Mouse (Mus musculus): ENCODE data around the gene Mast2. TPM values are rescaled to one million over a fixed set of nuclear protein-coding genes. Genes with fewer than 3 reads are reported as not detected.

The Mast2 gene
- total and polyA plus RNA-seq, 2 experiments from 2014 or later = 36.2 to 95.1 TPM

DNA sequence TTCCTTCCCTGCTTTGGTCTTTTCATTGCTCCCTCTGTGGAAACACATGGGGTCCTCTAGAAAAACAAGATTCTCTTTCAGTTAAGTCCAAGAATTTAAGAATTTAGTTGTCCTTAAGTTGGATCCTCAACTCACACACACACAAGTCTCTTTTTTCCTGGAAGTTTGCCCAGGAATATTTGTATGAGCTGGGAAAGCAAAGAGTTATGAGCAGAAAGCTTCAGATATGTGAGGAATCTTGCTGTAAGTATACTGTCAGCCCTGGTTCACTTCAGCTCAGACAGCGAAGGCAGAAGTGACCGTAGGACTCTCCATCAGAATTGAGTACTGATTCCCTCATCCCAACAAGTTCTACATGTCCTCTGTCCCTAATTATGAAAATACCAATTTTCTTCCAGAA, 27.9 kb upstream of the Mast2 start:
- TF ChIP-seq CTCF (IDR thresholded peaks at IDR 0.05; ENCODE audit: low read depth) = no peak
- WGBS = 91% methylated on average over 2 of the region's 2 CpGs
- no peak overlapping the region for H3K4me3 ChIP-seq (ENCODE audit: low read depth, low read length)
- DNase-seq (no peak), ATAC-seq (no peak)
- H3K27ac ChIP-seq (ENCODE audit: low read depth, low read length) = no peak overlapping the region
- H3K9me3 ChIP-seq (ENCODE audit: low read length) = 0 out of 2 replicates have a peak, but pooled peaks cover 4% of the 10 kb centered on the region
- H3K27me3 ChIP-seq (ENCODE audit: insufficient read depth, low read length) = no peaks in the 10 kb centered on the region
- H3K36me3 ChIP-seq (ENCODE audit: insufficient read depth) = no peaks in the 10 kb centered on the region
- H3K4me2 ChIP-seq (ENCODE audit: low read depth) = no peak overlapping the region
- no peaks in the 10 kb centered on the region for H3K4me1 ChIP-seq (ENCODE audit: insufficient read depth)
- no peak overlapping the region for H3K9ac ChIP-seq

DNA sequence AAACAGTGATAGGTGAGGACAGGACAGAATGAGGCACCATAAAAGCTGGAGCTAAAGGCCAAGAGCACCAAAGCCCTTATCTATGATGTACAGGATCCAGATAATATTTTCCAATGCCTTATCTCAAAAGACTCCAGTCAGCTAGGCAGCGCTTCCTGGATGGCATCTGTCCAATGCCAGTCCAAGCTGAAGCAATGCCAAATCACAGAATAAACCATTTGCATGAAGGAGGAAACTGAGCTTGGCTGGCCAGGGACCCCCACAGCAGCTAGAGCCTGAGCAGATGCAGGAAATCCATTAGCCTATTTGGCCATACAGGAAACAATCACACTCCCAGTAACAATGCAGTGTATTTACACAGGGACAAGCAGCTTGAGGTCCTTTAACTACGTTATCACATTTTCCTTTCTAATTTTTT, 27.1 kb upstream of the Mast2 start:
- DNase-seq = peak; percentile 20

DNA sequence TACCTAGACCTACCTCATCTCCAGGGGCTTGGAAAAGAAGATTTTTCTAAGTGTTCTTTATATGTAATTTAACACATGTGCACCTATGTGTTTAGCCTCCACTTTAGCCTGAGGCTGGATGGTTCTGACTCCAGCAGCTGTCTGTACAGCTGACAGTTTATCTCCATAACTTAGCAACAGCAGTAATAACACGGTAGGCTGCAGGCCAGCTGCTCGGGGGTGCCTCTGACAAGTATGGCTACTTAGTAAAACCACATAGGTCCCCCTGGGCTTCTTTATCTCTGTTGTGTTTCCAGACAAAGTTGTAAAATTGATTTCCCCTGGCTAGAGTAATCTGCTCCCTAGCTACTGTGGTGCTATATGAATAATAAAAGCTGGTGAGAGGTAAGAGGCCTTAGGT, 19.5 kb upstream of the Mast2 start:
- Histone ChIP-seq H3K27ac (ENCODE audit: low read depth, low read length) (no peak overlapping the region), H3K36me3 (ENCODE audit: insufficient read depth) (no peaks in the 10 kb centered on the region), H3K4me2 (ENCODE audit: low read depth) (no peak overlapping the region), H3K9ac (no peak overlapping the region), H3K4me3 (ENCODE audit: low read depth, low read length) (no peak overlapping the region), H3K9me3 (ENCODE audit: low read length) (no peaks in the 10 kb centered on the region), H3K4me1 (ENCODE audit: insufficient read depth) (no peaks in the 10 kb centered on the region), H3K27me3 (ENCODE audit: insufficient read depth, low read length) (no peaks in the 10 kb centered on the region)
- no peak for TF ChIP-seq CTCF (IDR thresholded peaks at IDR 0.05; ENCODE audit: low read depth)
- 52% methylated on average over 2 of the region's 2 CpGs for WGBS
- ATAC-seq = no peak
- no peak for DNase-seq

More for the DNA sequence above, 27.1 kb upstream of the Mast2 start:
- Histone ChIP-seq H3K9ac (no peak overlapping the region), H3K4me1 (ENCODE audit: insufficient read depth) (no peaks in the 10 kb centered on the region), H3K4me2 (ENCODE audit: low read depth) (no peak overlapping the region), H3K4me3 (ENCODE audit: low read depth, low read length) (no peak overlapping the region), H3K27ac (ENCODE audit: low read depth, low read length) (no peak overlapping the region), H3K27me3 (ENCODE audit: insufficient read depth, low read length) (no peaks in the 10 kb centered on the region), H3K9me3 (ENCODE audit: low read length) (0 out of 2 replicates have a peak, but pooled peaks cover 4% of the 10 kb centered on the region), H3K36me3 (ENCODE audit: insufficient read depth) (no peaks in the 10 kb centered on the region)
- no peak for TF ChIP-seq CTCF (IDR thresholded peaks at IDR 0.05; ENCODE audit: low read depth)
- WGBS = 32% methylated on average over 2 of the region's 2 CpGs
- ATAC-seq = no peak

DNA sequence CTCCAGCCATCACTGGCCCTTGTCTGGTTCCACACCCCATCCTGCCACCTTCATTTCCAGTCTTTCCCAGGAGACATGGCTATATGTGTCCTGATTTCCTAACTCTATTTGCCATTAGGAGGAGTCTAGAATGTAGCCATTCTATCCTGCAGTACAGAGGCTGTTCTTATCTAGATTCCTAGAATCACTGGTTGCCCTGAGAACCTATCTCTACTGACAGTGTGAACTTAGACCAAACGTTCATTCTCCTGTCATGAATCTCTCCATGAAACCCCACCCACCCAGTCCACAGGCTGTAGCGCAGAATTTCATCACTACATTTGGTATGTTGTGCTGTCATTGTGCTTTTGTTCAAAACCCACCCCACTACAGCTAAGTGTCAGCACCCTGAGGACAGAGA, 17.3 kb upstream of the Mast2 start:
- H3K9ac ChIP-seq = no peak overlapping the region
- H3K4me2 ChIP-seq (ENCODE audit: low read depth) = no peak overlapping the region
- H3K4me3 ChIP-seq (ENCODE audit: low read depth, low read length) = no peak overlapping the region
- no peak for TF ChIP-seq CTCF (IDR thresholded peaks at IDR 0.05; ENCODE audit: low read depth)
- no peak overlapping the region for H3K27ac ChIP-seq (ENCODE audit: low read depth, low read length)
- H3K9me3 ChIP-seq (ENCODE audit: low read length) = no peaks in the 10 kb centered on the region
- DNase-seq (no peak), ATAC-seq (no peak)
- 73% methylated on average over 2 of the region's 2 CpGs for WGBS
- no peaks in the 10 kb centered on the region for H3K4me1 ChIP-seq (ENCODE audit: insufficient read depth)
- H3K36me3 ChIP-seq (ENCODE audit: insufficient read depth) = no peaks in the 10 kb centered on the region
- no peaks in the 10 kb centered on the region for H3K27me3 ChIP-seq (ENCODE audit: insufficient read depth, low read length)

GRCm38 (mm10) chr4:116463231-116464125, 505 bp downstream of the Mast2 start:
- TF ChIP-seq CTCF (IDR thresholded peaks at IDR 0.05; ENCODE audit: low read depth) = 0 out of 2 replicates have a peak, but pooled peaks have one; percentile 18
- peak overlapping the region; percentile 90 for H3K27ac ChIP-seq (ENCODE audit: low read depth, low read length)
- DNase-seq (peak; percentile 38), ATAC-seq (peak; percentile 66)
- peak overlapping the region; percentile 93 for H3K4me3 ChIP-seq (ENCODE audit: low read depth, low read length)
- 2% methylated on average over 60 of the region's 74 CpGs for WGBS
- H3K4me1 ChIP-seq (ENCODE audit: insufficient read depth) = peaks cover 11% of the 10 kb centered on the region
- no peaks in the 10 kb centered on the region for H3K36me3 ChIP-seq (ENCODE audit: insufficient read depth)
- peak overlapping the region; percentile 65 for H3K4me2 ChIP-seq (ENCODE audit: low read depth)
- H3K9ac ChIP-seq = peak overlapping the region; percentile 84
- H3K27me3 ChIP-seq (ENCODE audit: insufficient read depth, low read length) = no peaks in the 10 kb centered on the region
- no peaks in the 10 kb centered on the region for H3K9me3 ChIP-seq (ENCODE audit: low read length)

DNA sequence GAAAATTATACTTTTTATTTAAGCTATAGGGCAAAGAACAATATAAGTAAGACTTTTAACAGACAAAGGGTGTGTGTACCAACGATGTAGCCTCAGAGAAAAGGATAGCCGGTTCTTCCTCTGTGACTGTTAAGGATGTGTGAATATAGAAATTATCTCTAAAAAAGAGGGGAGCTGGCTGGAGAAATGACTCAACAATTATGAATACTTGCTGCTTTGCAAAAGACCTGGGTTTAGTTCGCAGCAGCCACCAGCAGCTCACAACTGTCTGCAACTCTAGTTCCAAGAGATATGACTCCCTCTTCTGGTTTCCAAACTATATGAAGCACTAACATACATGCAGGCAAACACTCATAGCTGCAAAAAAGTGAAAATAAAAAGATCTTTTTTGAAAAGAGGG, 2.0 kb downstream of the Mast2 start:
- Histone ChIP-seq H3K27ac (ENCODE audit: low read depth, low read length) (no peak overlapping the region), H3K4me3 (ENCODE audit: low read depth, low read length) (no peak overlapping the region), H3K9ac (no peak overlapping the region), H3K27me3 (ENCODE audit: insufficient read depth, low read length) (no peaks in the 10 kb centered on the region), H3K9me3 (ENCODE audit: low read length) (no peaks in the 10 kb centered on the region), H3K4me2 (ENCODE audit: low read depth) (peak overlapping the region; percentile 65; the same call in 1 of the 2 replicates), H3K4me1 (ENCODE audit: insufficient read depth) (peaks cover 11% of the 10 kb centered on the region), H3K36me3 (ENCODE audit: insufficient read depth) (no peaks in the 10 kb centered on the region)
- no peak for TF ChIP-seq CTCF (IDR thresholded peaks at IDR 0.05; ENCODE audit: low read depth)
- ATAC-seq (no peak), DNase-seq (no peak)
- WGBS = 96% methylated on average over 3 of the region's 3 CpGs

DNA sequence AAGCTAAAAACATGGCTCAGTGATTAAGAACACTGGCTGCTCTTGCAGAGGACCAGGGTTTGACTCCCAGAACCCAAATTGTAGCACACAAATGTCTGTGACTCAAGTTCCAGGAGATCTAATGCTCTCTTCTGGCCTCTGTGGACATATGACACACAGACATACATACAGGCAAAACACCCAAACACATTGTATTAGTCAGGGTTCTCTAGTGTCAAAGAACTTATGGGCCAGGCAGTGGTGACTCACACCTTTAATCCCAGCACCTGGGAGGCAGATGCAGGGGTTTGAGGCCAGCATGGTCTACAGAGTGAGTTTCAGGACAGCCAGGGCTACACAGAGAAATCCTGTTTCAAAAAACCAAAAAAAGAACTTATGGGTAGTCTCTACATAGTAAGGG, 12.4 kb downstream of the Mast2 start:
- Histone ChIP-seq H3K4me2 (ENCODE audit: low read depth) (no peak overlapping the region), H3K4me3 (ENCODE audit: low read depth, low read length) (no peak overlapping the region), H3K27me3 (ENCODE audit: insufficient read depth, low read length) (no peaks in the 10 kb centered on the region), H3K9ac (no peak overlapping the region), H3K27ac (ENCODE audit: low read depth, low read length) (no peak overlapping the region), H3K4me1 (ENCODE audit: insufficient read depth) (no peaks in the 10 kb centered on the region), H3K36me3 (ENCODE audit: insufficient read depth) (no peaks in the 10 kb centered on the region), H3K9me3 (ENCODE audit: low read length) (no peaks in the 10 kb centered on the region)
- no peak for TF ChIP-seq CTCF (IDR thresholded peaks at IDR 0.05; ENCODE audit: low read depth)
- DNase-seq (no peak), ATAC-seq (no peak)

Measured in forebrain, postnatal 0 days (tissue).